ENCODE assay signal across 18 mouse cellular contexts in the genomic region with DNA sequence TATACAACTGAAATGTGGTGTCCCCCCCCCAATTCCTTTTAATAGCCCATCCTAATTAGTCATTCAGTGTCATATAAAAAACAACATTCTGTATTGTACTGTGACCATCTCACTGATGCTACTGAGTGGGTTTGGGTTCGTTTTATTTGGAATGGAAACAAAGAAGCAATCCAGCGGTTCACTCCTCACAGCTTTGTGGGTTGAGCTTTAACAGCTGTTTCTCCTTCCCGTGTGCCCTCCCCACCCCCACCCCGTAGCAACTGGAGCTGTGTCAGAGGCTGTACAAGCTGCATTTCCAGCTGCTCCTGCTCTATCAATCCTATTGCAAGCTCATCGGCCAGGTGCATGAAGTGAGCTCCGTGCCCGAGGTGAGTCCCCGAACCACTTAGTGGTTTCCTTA. TPM values are rescaled to one million over a fixed set of nuclear protein-coding genes. Genes with fewer than 3 reads are reported as not detected.
DNase-seq lines count a peak whose midpoint lies in the region; ATAC-seq and TF ChIP-seq lines count a peak whose summit lies in the region.
"Had no signal": no experiment of that assay in that cellular context is flagged by ENCODE, and none has a peak within 500 bp of the region (broad histone marks: within the 10 kb centered on the region; RNA-seq: fewer than 3 reads in every experiment).

No protein-coding gene starts in this region.

- no peak overlapping the region for H3K4me3 ChIP-seq in liver, embryonic 12.5 days
- peak overlapping the region; percentile 53 for H3K4me3 ChIP-seq in E14TG2a.4 (replicated peaks; ENCODE audit: low read length)
- no peak overlapping the region for H3K4me3 ChIP-seq in embryonic facial prominence, embryonic 10.5 days
- H3K4me3 ChIP-seq in limb, embryonic 14.5 days (replicated peaks; ENCODE audit: low read length), result no peak overlapping the region
- H3K4me3 ChIP-seq: forebrain, embryonic 13.5 days; layer of hippocampus, adult 2 months; limb, embryonic 15.5 days; midbrain, embryonic 12.5 days had no signal

- 61% methylated on average over 8 of the region's 8 CpGs for WGBS in liver, embryonic 12.5 days (ENCODE audit: insufficient replicate concordance)
- 77% methylated on average over 8 of the region's 8 CpGs for WGBS in embryonic facial prominence, embryonic 10.5 days
- WGBS in limb, embryonic 14.5 days, result 44% methylated on average over 8 of the region's 8 CpGs

- no peak for ATAC-seq in liver, embryonic 12.5 days
- peak; percentile 55; the same call in 1 of the 2 replicates for ATAC-seq in limb, embryonic 14.5 days (ENCODE audit: low FRiP score, low read depth)
- no peak for ATAC-seq in granulocyte monocyte progenitor cell, adult 5-6 weeks (replicated peaks; ENCODE audit: poor library complexity, severe bottlenecking)
- ATAC-seq: forebrain, embryonic 13.5 days; Patski had no signal

- no peaks in the 10 kb centered on the region for H3K36me3 ChIP-seq in liver, embryonic 12.5 days
- no peaks in the 10 kb centered on the region for H3K36me3 ChIP-seq in E14TG2a.4 (ENCODE audit: insufficient read depth, low read length)
- H3K36me3 ChIP-seq in embryonic facial prominence, embryonic 10.5 days (replicated peaks), result no peaks in the 10 kb centered on the region
- H3K36me3 ChIP-seq in limb, embryonic 14.5 days (ENCODE audit: control insufficient read depth, insufficient read depth, low read length), result no peaks in the 10 kb centered on the region

- H3K27me3 ChIP-seq in liver, embryonic 12.5 days (replicated peaks), result no peaks in the 10 kb centered on the region
- no peaks in the 10 kb centered on the region for H3K27me3 ChIP-seq in E14TG2a.4 (ENCODE audit: insufficient read depth, low read length)
- H3K27me3 ChIP-seq in embryonic facial prominence, embryonic 10.5 days (replicated peaks; ENCODE audit: low read depth, poor library complexity, severe bottlenecking), result no peaks in the 10 kb centered on the region
- H3K27me3 ChIP-seq in limb, embryonic 14.5 days (ENCODE audit: control insufficient read depth, insufficient read depth, low read length), result no peaks in the 10 kb centered on the region
- H3K27me3 ChIP-seq: forebrain, embryonic 13.5 days; limb, embryonic 15.5 days; midbrain, embryonic 12.5 days had no signal

- no peak for TF ChIP-seq POLR2A in limb, embryonic 14.5 days (IDR thresholded peaks at IDR 0.05; ENCODE audit: borderline replicate concordance, extremely low read depth, insufficient read depth, insufficient read length)

- no peak overlapping the region for H3K4me2 ChIP-seq in liver, embryonic 12.5 days
- H3K4me2 ChIP-seq in limb, embryonic 14.5 days (replicated peaks; ENCODE audit: low read depth, low read length, severe bottlenecking), result no peak overlapping the region
- H3K4me2 ChIP-seq: forebrain, embryonic 13.5 days; hindbrain, embryonic 14.5 days; limb, embryonic 15.5 days; midbrain, embryonic 12.5 days had no signal

- intact Hi-C loops in gastrocnemius, postnatal 14 days (cut with DNase I; ENCODE audit: low total_unique reads), result no loop called here

- no peak overlapping the region for H3K9ac ChIP-seq in liver, embryonic 12.5 days
- no peak overlapping the region for H3K9ac ChIP-seq in limb, embryonic 14.5 days (ENCODE audit: low read depth, low read length, severe bottlenecking)
- H3K9ac ChIP-seq: forebrain, embryonic 13.5 days; hindbrain, embryonic 14.5 days; limb, embryonic 15.5 days; midbrain, embryonic 12.5 days had no signal

- no peaks in the 10 kb centered on the region for H3K9me3 ChIP-seq in liver, embryonic 12.5 days (replicated peaks)
- H3K9me3 ChIP-seq in E14TG2a.4 (ENCODE audit: low read length), result no peaks in the 10 kb centered on the region
- no peaks in the 10 kb centered on the region for H3K9me3 ChIP-seq in embryonic facial prominence, embryonic 10.5 days
- no peaks in the 10 kb centered on the region for H3K9me3 ChIP-seq in limb, embryonic 14.5 days (ENCODE audit: control insufficient read depth, low read length)
- H3K9me3 ChIP-seq: forebrain, embryonic 13.5 days; limb, embryonic 15.5 days; midbrain, embryonic 12.5 days had no signal

- H3K27ac ChIP-seq in liver, embryonic 12.5 days, result no peak overlapping the region
- no peak overlapping the region for H3K27ac ChIP-seq in embryonic facial prominence, embryonic 10.5 days (replicated peaks)
- no peak overlapping the region for H3K27ac ChIP-seq in limb, embryonic 14.5 days (replicated peaks; ENCODE audit: low read depth, low read length)
- H3K27ac ChIP-seq: forebrain, embryonic 13.5 days; hindbrain, embryonic 14.5 days; layer of hippocampus, adult 2 months; limb, embryonic 15.5 days; midbrain, embryonic 12.5 days had no signal

- no peak for TF ChIP-seq CTCF in E14TG2a.4 (conservative IDR thresholded peaks at IDR 0.05; ENCODE audit: low read length)

- DNase-seq in liver, result peak; percentile 10
- peak; percentile 18 for DNase-seq in embryonic facial prominence, embryonic 10.5 days (ENCODE audit: low spot score)
- DNase-seq in limb, embryonic 14.5 days (ENCODE audit: low spot score), result peak; percentile 37
- no peak for DNase-seq in gastrocnemius, postnatal 14 days
- DNase-seq: cerebellum, postnatal 25 days; heart, postnatal 10 days; kidney, adult 18-20 months; lung, adult 2 months had no signal

- no peaks in the 10 kb centered on the region for H3K4me1 ChIP-seq in liver, embryonic 12.5 days
- peaks cover 8% of the 10 kb centered on the region for H3K4me1 ChIP-seq in E14TG2a.4 (replicated peaks; ENCODE audit: low read depth, low read length)
- H3K4me1 ChIP-seq in embryonic facial prominence, embryonic 10.5 days, result no peaks in the 10 kb centered on the region
- H3K4me1 ChIP-seq in limb, embryonic 14.5 days (ENCODE audit: control insufficient read depth, insufficient read depth, low read length), result no peaks in the 10 kb centered on the region; the same call in 1 of the 2 replicates
- H3K4me1 ChIP-seq: forebrain, embryonic 13.5 days; limb, embryonic 15.5 days; midbrain, embryonic 12.5 days had no signal

RNA-seq across cellular contexts. Expression of gene Zar1l, which starts 27.1 kb away (rescaled TPM):
- polyA plus RNA-seq in liver, embryonic 12.5 days (2016; fragmentation: Nextera tagmentation; extraction: Ambion mirVana), result not detected in 2 replicates
- not detected in 2 replicates for polyA plus RNA-seq in embryonic facial prominence, embryonic 10.5 days (2016; fragmentation: Nextera tagmentation; extraction: Ambion mirVana)
- polyA plus RNA-seq in limb, embryonic 14.5 days (2012; rRNA removed), result not detected in 2 replicates
- polyA plus RNA-seq in limb, embryonic 14.5 days (2014; fragmentation: Nextera tagmentation; extraction: Ambion mirVana), result not detected in 2 replicates
- total RNA-seq in granulocyte monocyte progenitor cell, adult 5-6 weeks (2014; fragmentation: Nextera tagmentation), result not detected in 2 replicates
- total RNA-seq in granulocyte monocyte progenitor cell, adult 5-6 weeks (2017), result not detected in 2 replicates
- not detected for total RNA-seq in gastrocnemius, postnatal 14 days (2021)
- total RNA-seq: heart, adult 8-10 months; heart, postnatal 10 days; layer of hippocampus, adult 2 months had no signal
- polyA plus RNA-seq: forebrain, embryonic 13.5 days; hindbrain, embryonic 14.5 days; limb, embryonic 15.5 days; lung, adult 2 months; midbrain, embryonic 12.5 days; Patski had no signal

RNA-seq across cellular contexts. Expression of gene Brca2, which starts 31.6 kb away (rescaled TPM):
- 26.0 and 26.8 TPM in 2 replicates for polyA plus RNA-seq in liver, embryonic 12.5 days (2016; fragmentation: Nextera tagmentation; extraction: Ambion mirVana)
- 40.8 and 42.5 TPM in 2 replicates for polyA plus RNA-seq in embryonic facial prominence, embryonic 10.5 days (2016; fragmentation: Nextera tagmentation; extraction: Ambion mirVana)
- polyA plus RNA-seq in limb, embryonic 14.5 days (2012; rRNA removed), result 20.6 and 25.9 TPM in 2 replicates
- polyA plus RNA-seq in limb, embryonic 14.5 days (2014; fragmentation: Nextera tagmentation; extraction: Ambion mirVana), result 15.9 and 19.6 TPM in 2 replicates
- 41.9 and 56.0 TPM in 2 replicates for total RNA-seq in granulocyte monocyte progenitor cell, adult 5-6 weeks (2014; fragmentation: Nextera tagmentation)
- 37.4 and 38.8 TPM in 2 replicates for total RNA-seq in granulocyte monocyte progenitor cell, adult 5-6 weeks (2017)
- total RNA-seq in gastrocnemius, postnatal 14 days (2021), result 1 to 10 TPM; 2.7 to 3.1 TPM
